Mouse (Mus musculus): Measurements from ENCODE around the gene Stk11ip. TPM values are rescaled to one million over a fixed set of nuclear protein-coding genes. Genes with fewer than 3 reads are reported as not detected.

Gene Stk11ip
- polyA plus RNA-seq, 1 experiment from 2014 or later = 27.1 TPM

DNA sequence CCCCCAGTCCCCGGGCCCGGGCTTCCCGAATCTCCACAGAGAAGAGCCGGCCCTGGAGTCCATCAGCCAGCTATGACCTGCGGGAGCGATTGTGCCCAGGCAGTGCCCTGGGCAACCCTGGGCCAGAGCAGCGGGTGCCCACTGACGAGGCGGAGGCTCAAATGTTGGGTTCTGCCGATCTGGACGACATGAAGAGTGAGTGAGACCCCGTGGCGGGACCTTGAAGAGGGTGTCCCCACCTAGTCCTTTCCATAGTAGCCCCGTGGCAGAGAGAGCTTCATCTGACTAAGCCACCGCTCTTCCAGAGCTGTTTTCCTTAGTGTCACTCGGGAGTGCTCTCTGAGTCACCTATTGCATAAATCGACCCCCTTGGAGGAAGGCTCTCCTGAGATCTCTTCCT lies 27.5 kb downstream of the Stk11ip start:
- H3K4me3 ChIP-seq = no peak overlapping the region
- 88% methylated on average over 17 of the region's 17 CpGs for WGBS
- no peaks in the 10 kb centered on the region for H3K27me3 ChIP-seq (replicated peaks)
- no peak overlapping the region for H3K4me2 ChIP-seq (replicated peaks)
- peaks cover 48% of the 10 kb centered on the region for H3K36me3 ChIP-seq
- ATAC-seq (ENCODE audit: low FRiP score, low read depth) = no peak
- no peaks in the 10 kb centered on the region for H3K9me3 ChIP-seq
- H3K27ac ChIP-seq = no peak overlapping the region
- peaks cover 14% of the 10 kb centered on the region for H3K4me1 ChIP-seq
- no peak overlapping the region for H3K9ac ChIP-seq

DNA sequence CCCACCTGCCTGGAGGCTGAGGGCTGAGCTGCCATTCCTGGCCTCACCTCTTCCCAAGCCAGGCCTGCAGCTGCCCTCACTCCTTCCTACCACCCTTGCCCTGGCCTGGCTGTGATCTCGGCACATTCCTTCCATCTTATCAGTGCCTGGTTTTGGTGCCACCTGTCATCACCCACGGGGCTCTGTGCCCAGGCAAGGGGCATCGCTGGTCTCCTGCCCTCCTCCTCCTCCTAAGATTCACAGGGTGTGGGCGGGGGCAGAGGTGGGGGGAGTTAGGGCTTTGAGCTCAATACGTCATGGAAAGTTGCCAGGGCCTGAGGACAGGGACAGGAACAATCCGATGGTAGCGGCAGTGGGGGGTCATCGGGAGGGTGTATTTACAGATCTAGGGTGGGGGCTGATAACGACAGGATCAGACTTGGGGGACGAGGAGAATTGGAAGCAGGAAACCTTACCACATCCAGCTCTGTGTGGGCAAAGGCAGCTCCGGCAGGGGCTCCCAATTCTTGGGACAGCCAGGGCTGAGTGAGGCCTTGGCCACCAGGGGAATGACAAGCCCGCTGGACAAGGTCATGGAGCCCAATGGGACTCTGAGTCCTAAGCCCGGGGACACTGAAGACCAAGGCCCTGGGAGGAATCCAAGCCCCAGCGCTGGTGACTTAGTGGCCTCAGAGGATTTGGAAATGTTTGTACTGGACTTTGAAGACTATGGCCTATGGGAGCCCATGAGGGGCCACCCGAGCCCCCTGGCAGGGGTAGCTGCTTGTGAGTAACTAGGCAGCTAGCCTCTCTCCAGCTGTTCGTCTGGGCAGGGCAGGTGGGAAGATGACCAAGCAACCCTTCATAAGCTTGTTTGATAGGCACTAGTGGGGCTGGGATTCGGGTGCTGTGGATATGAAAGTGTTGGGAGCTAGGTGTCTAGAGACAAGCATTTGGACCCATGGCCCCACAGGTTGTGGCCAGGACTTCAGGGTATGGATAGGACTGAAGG lies 28.3 kb downstream of the Stk11ip start:
- Histone ChIP-seq H3K9ac (no peak overlapping the region), H3K27ac (no peak overlapping the region), H3K4me1 (peaks cover 14% of the 10 kb centered on the region), H3K4me3 (no peak overlapping the region), H3K36me3 (peaks cover 55% of the 10 kb centered on the region), H3K27me3 (replicated peaks) (no peaks in the 10 kb centered on the region), H3K4me2 (replicated peaks) (no peak overlapping the region), H3K9me3 (no peaks in the 10 kb centered on the region)
- ATAC-seq (ENCODE audit: low FRiP score, low read depth) = no peak
- WGBS = 89% methylated on average over 17 of the region's 17 CpGs

DNA sequence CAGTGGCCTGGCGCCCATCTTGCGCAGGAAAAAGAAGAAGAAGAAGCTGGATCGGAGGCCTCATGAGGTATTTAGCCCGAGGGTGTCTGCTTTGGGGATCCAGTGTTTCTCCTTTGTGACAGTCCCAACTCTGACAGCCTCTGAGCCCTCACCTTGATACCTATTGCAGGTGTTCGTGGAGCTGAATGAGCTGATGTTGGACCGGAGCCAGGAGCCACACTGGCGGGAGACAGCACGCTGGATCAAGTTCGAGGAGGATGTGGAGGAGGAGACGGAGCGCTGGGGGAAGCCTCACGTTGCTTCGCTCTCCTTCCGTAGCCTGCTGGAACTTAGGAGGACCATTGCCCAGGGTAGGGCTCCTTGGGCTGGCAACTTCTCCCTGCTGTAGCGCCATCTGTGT lies 29.3 kb downstream of the Stk11ip start:
- peaks cover 14% of the 10 kb centered on the region for H3K4me1 ChIP-seq

DNA sequence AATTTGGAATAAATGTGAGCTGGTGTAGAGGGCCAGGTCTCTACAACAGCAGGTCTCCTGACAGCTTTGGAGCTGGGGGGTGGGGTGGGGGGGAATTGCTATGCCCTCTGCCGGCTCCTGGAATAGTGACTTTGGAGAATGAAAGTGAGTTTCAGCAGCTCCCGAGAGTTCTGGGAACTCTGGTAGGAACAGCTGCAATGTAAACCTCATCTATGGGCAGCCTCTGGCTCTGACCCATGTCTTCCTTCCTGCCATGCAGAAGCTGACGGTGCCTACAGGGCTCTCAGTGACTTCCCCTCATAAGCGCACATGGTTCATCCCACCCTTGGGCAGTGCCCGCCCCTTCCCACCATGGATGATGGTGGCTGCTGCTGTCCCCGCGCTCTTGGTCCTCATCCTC lies 34.4 kb downstream of the Stk11ip start:
- Histone ChIP-seq H3K27me3 (replicated peaks) (no peaks in the 10 kb centered on the region), H3K4me1 (peaks cover 4% of the 10 kb centered on the region), H3K4me2 (replicated peaks) (no peak overlapping the region), H3K4me3 (no peak overlapping the region), H3K36me3 (peaks cover 65% of the 10 kb centered on the region), H3K27ac (no peak overlapping the region), H3K9me3 (no peaks in the 10 kb centered on the region), H3K9ac (no peak overlapping the region)
- 87% methylated on average over 7 of the region's 7 CpGs for WGBS
- no peak for ATAC-seq (ENCODE audit: low FRiP score, low read depth)

More for the DNA sequence above, 29.3 kb downstream of the Stk11ip start:
- ATAC-seq (ENCODE audit: low FRiP score, low read depth) = no peak
- Histone ChIP-seq H3K4me3 (no peak overlapping the region), H3K36me3 (peaks cover 65% of the 10 kb centered on the region), H3K9me3 (no peaks in the 10 kb centered on the region), H3K27ac (no peak overlapping the region), H3K27me3 (replicated peaks) (no peaks in the 10 kb centered on the region), H3K9ac (peak overlapping the region; percentile 8; the same call in 1 of the 2 replicates), H3K4me2 (replicated peaks) (no peak overlapping the region)
- WGBS = 88% methylated on average over 15 of the region's 15 CpGs

DNA sequence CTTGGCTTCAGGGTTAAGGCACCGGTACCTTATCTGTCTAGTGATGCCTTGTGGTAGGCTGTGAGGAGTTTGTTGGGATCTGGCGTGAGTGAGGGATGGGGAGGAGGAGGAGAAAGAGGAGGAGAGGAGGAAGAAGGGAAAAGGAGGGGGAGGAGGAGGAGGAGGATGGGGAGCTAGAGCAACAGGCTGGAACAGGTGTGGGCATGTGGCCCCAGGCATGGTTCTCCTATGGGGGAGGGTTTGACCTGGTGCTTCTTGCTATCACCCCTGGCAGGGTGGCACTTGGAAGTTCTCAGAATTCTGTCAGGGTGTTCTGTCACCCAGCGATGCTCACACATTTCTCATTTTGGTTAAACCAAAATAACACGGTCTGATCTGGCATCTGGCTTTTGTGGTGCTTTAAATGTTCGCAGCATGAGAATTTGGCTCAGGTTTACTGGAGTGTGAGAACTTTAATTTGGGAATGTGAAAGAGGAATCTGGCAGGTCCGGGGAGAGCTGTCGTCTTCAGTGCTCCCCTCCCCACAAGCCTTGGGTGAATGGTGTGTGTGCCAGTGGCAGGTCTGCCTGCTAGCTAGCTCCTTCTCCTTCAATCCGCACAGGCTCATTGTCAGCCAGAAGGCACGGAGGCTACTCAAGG lies 34.9 kb downstream of the Stk11ip start:
- Histone ChIP-seq H3K9me3 (no peaks in the 10 kb centered on the region), H3K4me3 (no peak overlapping the region), H3K27ac (no peak overlapping the region), H3K9ac (no peak overlapping the region), H3K4me1 (peaks cover 9% of the 10 kb centered on the region), H3K4me2 (replicated peaks) (no peak overlapping the region), H3K27me3 (replicated peaks) (no peaks in the 10 kb centered on the region), H3K36me3 (peaks cover 60% of the 10 kb centered on the region)
- no peak for ATAC-seq (ENCODE audit: low FRiP score, low read depth)
- WGBS = 92% methylated on average over 9 of the region's 9 CpGs

DNA sequence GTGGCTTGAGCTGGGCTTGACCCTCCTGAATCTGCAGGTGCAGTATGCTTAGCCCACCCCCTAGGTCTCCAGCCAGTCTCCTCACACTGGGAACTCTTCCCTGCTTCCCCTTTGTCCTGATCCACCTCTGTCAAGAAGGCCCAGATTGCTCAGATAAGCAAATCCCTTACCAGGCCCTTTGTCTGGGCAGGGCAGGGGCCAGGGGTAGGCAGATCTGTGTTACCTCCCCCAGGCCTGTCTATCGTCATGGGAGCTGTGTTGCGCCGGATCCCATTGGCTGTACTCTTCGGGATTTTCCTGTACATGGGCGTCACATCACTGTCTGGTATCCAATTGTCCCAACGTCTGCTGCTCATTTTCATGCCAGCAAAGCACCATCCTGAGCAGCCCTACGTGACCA lies 35.7 kb downstream of the Stk11ip start:
- Histone ChIP-seq H3K4me1 (peaks cover 9% of the 10 kb centered on the region), H3K36me3 (peaks cover 52% of the 10 kb centered on the region), H3K9ac (no peak overlapping the region), H3K27ac (no peak overlapping the region), H3K9me3 (no peaks in the 10 kb centered on the region), H3K27me3 (replicated peaks) (no peaks in the 10 kb centered on the region), H3K4me3 (no peak overlapping the region), H3K4me2 (replicated peaks) (no peak overlapping the region)
- no peak for ATAC-seq (ENCODE audit: low FRiP score, low read depth)
- WGBS = 89% methylated on average over 7 of the region's 7 CpGs

DNA sequence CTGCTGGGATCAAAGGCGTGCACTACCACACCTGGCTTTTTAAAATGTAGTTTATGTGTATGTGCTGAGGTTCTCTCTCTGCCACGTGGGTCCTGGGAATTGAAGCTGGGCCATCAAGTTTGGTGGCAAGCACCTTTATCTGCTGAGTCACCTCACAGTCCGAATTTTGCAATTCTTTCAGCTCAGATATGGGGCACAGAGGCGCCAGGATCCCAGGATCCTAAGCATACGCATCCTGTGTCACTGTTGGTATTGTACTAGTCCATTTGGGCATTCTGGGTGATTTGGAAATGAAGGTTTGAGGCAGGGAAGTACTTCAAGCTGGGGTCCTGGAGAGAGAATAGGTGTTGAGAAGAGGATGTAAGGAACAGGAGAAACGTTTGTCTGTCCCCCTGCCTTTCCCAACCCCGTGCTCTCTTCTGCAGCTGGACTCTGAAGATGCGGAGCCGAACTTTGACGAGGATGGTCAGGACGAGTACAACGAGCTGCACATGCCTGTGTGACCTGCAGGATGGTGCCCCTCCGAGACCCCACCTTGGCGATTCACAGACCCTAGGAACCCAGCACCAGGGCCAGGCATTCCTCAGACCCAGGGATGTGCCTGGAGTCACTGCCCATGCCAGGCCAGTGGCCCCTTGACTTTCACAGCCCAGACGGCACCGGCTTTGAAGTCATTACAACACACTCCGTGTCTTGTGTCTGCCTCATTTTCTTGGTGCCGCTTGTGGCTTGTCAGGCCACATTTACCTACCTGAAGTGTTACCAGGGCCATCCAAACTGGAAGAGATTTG lies 37.3 kb downstream of the Stk11ip start:
- Histone ChIP-seq H3K4me2 (replicated peaks) (0 out of 2 replicates have a peak overlapping the region, but pooled peaks have one; percentile 47), H3K4me3 (no peak overlapping the region)
- ATAC-seq (ENCODE audit: low FRiP score, low read depth) = no peak

DNA sequence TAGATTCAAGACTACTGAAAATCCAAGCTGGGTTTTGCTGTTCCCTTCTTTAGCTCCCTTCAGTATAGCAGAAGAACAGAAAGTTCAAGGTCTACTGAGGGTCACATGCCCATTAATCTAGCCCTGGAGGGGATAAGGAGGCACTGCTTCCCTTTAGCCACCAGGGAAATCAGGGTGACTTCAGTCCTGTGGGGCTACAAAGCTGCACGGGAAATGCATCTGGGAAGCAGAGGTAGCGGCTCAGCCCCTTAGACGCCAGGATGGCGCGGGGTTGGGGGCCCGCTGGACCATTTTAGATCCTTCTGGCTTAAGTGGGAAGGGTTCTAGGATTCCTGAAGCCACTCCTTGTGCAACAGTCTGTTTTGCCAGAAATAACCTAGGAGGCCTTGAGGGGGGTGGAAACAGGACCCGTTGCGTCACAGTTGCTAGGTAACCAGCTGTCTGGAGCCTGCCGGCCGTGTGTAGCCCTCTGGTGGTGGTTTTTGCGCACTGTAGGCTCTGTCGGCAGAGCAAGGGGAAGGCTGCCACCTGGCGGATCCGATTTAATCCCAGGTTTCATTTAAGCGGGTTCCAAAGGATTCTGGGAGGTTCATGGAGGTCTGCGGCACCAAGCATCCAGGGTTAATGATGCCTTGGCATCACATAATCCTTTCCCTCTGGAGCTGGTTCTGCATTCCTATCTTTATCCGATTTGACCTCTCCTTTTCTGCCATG lies 38.0 kb downstream of the Stk11ip start:
- Histone ChIP-seq H3K9me3 (no peaks in the 10 kb centered on the region), H3K4me3 (no peak overlapping the region), H3K9ac (no peak overlapping the region), H3K27ac (no peak overlapping the region), H3K4me2 (replicated peaks) (peak overlapping the region; percentile 47), H3K27me3 (replicated peaks) (no peaks in the 10 kb centered on the region), H3K4me1 (peaks cover 9% of the 10 kb centered on the region), H3K36me3 (peaks cover 29% of the 10 kb centered on the region)
- WGBS = 13% methylated on average over 17 of the region's 17 CpGs
- ATAC-seq (ENCODE audit: low FRiP score, low read depth) = peak; percentile 88

More for the DNA sequence above, 37.3 kb downstream of the Stk11ip start:
- Histone ChIP-seq H3K27me3 (replicated peaks) (no peaks in the 10 kb centered on the region), H3K4me1 (peaks cover 9% of the 10 kb centered on the region), H3K27ac (no peak overlapping the region), H3K9me3 (no peaks in the 10 kb centered on the region), H3K36me3 (peaks cover 37% of the 10 kb centered on the region), H3K9ac (no peak overlapping the region)
- 90% methylated on average over 18 of the region's 18 CpGs for WGBS

DNA sequence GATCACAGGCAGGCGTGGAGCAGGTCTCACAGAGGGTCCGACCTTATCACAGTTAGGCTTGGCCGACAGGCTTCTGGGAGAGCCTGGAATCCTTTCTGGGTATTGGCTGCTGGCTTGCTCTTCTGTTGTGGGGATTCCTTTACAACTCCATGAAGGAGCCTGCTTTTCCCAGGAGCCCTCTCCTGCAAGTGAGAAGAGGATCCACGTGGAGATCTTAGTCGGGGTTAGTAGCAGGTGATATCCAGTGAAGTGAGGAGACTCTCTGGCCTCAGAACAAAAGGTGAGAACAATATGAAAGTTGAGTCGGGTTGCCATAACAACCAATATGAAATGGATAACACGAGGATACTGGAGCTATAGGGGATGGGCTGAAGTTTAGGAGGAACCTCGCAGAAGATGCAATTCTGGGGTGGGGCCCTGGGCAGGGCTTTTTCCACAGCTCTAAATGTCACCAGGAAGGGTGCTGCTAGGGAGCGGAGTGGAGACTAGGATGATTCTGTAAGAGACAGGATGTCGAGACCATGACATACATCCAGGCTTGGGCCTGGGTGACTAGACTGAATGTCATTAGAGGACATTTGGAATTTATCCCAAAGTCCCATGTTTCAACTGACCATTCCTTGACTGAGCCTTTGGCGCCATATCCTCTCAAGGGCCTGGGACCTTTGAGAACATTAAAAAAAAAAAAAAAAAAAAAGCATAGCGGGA lies 39.0 kb downstream of the Stk11ip start:
- Histone ChIP-seq H3K27ac (no peak overlapping the region), H3K4me3 (no peak overlapping the region), H3K27me3 (replicated peaks) (no peaks in the 10 kb centered on the region), H3K9ac (no peak overlapping the region), H3K9me3 (no peaks in the 10 kb centered on the region), H3K4me1 (peaks cover 9% of the 10 kb centered on the region), H3K4me2 (replicated peaks) (no peak overlapping the region), H3K36me3 (peaks cover 19% of the 10 kb centered on the region)
- ATAC-seq (ENCODE audit: low FRiP score, low read depth) = 0 out of 2 replicates have a peak, but pooled peaks have one; percentile 22
- 83% methylated on average over 12 of the region's 12 CpGs for WGBS

DNA sequence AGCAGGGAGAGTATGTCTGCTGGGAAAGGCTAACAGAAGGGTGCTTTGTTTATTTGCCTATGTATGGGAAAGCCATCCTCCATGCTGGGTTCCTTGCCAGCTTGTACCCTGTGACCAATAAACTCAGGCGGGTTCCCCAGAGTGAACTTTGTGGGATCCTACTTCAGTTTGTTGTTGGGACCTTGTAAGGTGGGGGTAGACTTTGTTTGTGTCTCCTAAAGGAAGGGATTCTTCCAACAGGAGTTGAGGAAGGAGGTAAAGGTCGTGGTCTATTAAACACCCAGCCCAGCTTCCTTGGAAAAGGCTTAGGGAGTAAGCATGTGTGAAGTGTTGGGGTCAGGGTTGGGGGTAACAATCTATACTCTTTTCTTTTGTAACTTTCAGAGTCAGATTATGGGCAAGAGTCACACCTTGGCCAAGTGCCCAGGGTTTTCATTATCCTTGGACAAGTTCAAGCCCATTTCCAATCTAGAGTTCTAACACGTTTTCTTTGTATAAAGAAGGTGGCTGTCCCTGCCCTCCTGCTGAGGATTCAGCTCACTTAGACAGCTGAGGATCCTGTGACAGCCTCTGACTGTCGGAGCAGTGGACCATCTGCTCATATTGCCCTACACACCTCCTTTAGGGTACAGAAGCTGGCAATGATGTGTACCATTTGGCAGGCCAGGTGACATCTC lies 40.0 kb downstream of the Stk11ip start:
- Histone ChIP-seq H3K4me2 (replicated peaks) (no peak overlapping the region), H3K36me3 (peaks cover 14% of the 10 kb centered on the region; the same call in 1 of the 2 replicates), H3K9ac (no peak overlapping the region), H3K27me3 (replicated peaks) (no peaks in the 10 kb centered on the region), H3K4me1 (peaks cover 9% of the 10 kb centered on the region), H3K4me3 (no peak overlapping the region), H3K27ac (no peak overlapping the region), H3K9me3 (no peaks in the 10 kb centered on the region)
- no peak for ATAC-seq (ENCODE audit: low FRiP score, low read depth)
- WGBS = 54% methylated on average over 4 of the region's 4 CpGs

DNA sequence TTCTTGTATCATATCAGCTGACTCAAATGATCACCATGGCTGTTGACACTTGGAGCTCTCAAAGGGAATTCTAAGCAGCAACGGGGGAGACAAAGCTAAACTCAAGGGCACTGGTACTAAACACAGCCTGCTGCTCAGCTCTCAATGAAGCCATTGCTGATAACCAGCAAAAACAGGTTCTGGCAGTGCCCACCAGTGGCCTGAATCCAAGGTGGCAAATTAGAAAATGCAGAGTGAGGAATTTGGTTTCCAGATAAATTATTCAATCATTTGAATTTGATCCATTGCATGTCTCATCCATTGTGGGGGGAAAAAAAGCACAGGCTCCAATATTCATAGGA lies 40.5 kb downstream of the Stk11ip start:
- ATAC-seq (ENCODE audit: low FRiP score, low read depth) = no peak
- Histone ChIP-seq H3K27ac (no peak overlapping the region), H3K4me1 (peaks cover 9% of the 10 kb centered on the region), H3K4me3 (no peak overlapping the region), H3K9ac (no peak overlapping the region), H3K9me3 (no peaks in the 10 kb centered on the region), H3K36me3 (peaks cover 9% of the 10 kb centered on the region; the same call in 1 of the 2 replicates), H3K27me3 (replicated peaks) (no peaks in the 10 kb centered on the region), H3K4me2 (replicated peaks) (no peak overlapping the region)
- 87% methylated on average over 1 of the region's 1 CpGs for WGBS
